Mouse (Mus musculus) hindbrain, embryonic 10.5 days (tissue): ENCODE measurements around the gene Rbm12b1. TPM values are rescaled to one million over a fixed set of nuclear protein-coding genes. Genes with fewer than 3 reads are reported as not detected.
"Not testable (repeated sequence)": the region's sequence is repeated elsewhere in the genome, so short reads cannot be mapped to it uniquely, and the experiment has no call there.

ENCODE experiments used
- DNase-seq: peaks from one replicate; pipeline ENCODE4 v3.0.0-alpha.2; 2017; ENCODE audit warnings: low spot score
- H3K27ac ChIP-seq: fragments of 300-500 bp; sonication (generic); 2 replicates; pipeline ENCODE4 v1.5.1; 2016; ENCODE audit warnings: mild to moderate bottlenecking, moderate library complexity
- H3K27me3 ChIP-seq: fragments of 300-500 bp; sonication (generic); 2 replicates; pipeline ENCODE4 v1.6.1; 2016; ENCODE audit warnings: mild to moderate bottlenecking; ENCODE audit not compliant: poor library complexity, insufficient read depth, severe bottlenecking
- H3K36me3 ChIP-seq: fragments of 300-500 bp; sonication (generic); 2 replicates; pipeline ENCODE4 v1.6.1; 2016; ENCODE audit warnings: mild to moderate bottlenecking, moderate library complexity
- H3K4me1 ChIP-seq: fragments of 300-500 bp; sonication (generic); replicated peaks from 2 replicates; pipeline ENCODE4 v1.6.1; 2016; ENCODE audit warnings: mild to moderate bottlenecking
- H3K4me3 ChIP-seq: fragments of 300-500 bp; sonication (generic); 2 replicates; pipeline ENCODE4 v1.5.1; 2016; ENCODE audit warnings: mild to moderate bottlenecking, moderate library complexity
- H3K9me3 ChIP-seq: fragments of 300-500 bp; sonication (generic); 2 replicates; pipeline ENCODE4 v1.6.1; 2016; ENCODE audit warnings: mild to moderate bottlenecking, moderate library complexity
- WGBS: fragments of 180-500 bp; shearing (Covaris S2); methylation state at CpG from one replicate; pipeline ENCODE4 v1.1.7; 2016; 5-methylcytosine and 5-hydroxymethylcytosine counted together
- polyA plus RNA-seq: library from polyadenylated mRNA; unstranded; fragments of >200 nt; fragmentation: Nextera tagmentation; extraction: Ambion mirVana; gene quantifications from 2 replicates; pipeline ENCODE4 v1.2.1, GENCODE M21; 2016

Rbm12b1 gene
- 4.8 and 5.3 TPM in 2 replicates for polyA plus RNA-seq

- Histone ChIP-seq H3K4me3 (peak within 1 kb of the TSS; percentile 49), H3K27ac (peak within 1 kb of the TSS; percentile 81)
- 5% methylated on average over 19 of the region's 32 CpGs for WGBS
- not testable (repeated sequence) for H3K27me3 ChIP-seq, H3K36me3 ChIP-seq, H3K9me3 ChIP-seq, H3K4me1 ChIP-seq
- DNase-seq: peak; percentile 78
Measured at GRCm38 (mm10) chr4:12140141-12140567, at the start of gene Rbm12b1. Gene Rbm12b1, plus strand, starts transcription at chr4:12140264.

GRCm38 (mm10) chr4:12140592-12141062 is 563 bp downstream of the Rbm12b1 start:
- H3K9me3 ChIP-seq, H3K4me1 ChIP-seq, DNase-seq, H3K27ac ChIP-seq, H3K27me3 ChIP-seq, H3K36me3 ChIP-seq: not testable (repeated sequence)
- 22% methylated on average over 26 of the region's 40 CpGs for WGBS
- peak overlapping the region; percentile 47 for H3K4me3 ChIP-seq

GRCm38 (mm10) chr4:12141516-12141915 is 1.5 kb downstream of the Rbm12b1 start:
- not testable (repeated sequence) for H3K27ac ChIP-seq, H3K4me3 ChIP-seq, H3K27me3 ChIP-seq, H3K4me1 ChIP-seq, DNase-seq
- Histone ChIP-seq H3K9me3 (peaks cover 15% of the 10 kb centered on the region), H3K36me3 (peaks cover 13% of the 10 kb centered on the region)
- WGBS: 92% methylated on average over 7 of the region's 7 CpGs

- Histone ChIP-seq H3K4me1 (no peaks in the 10 kb centered on the region), H3K27ac (no peak overlapping the region), H3K27me3 (no peaks in the 10 kb centered on the region), H3K36me3 (peaks cover 56% of the 10 kb centered on the region), H3K4me3 (no peak overlapping the region), H3K9me3 (peaks cover 16% of the 10 kb centered on the region)
- DNase-seq: no peak
Measured at GRCm38 (mm10) chr4:12147660-12148059, 7.6 kb downstream of the Rbm12b1 start.

- 20% methylated on average over 9 of the region's 9 CpGs for WGBS
Measured at GRCm38 (mm10) chr4:12170986-12171317, 30.9 kb downstream of the Rbm12b1 start.

GRCm38 (mm10) chr4:12171318-12172091 is 31.4 kb downstream of the Rbm12b1 start, which contains the start of gene Fam92a:
Gene Fam92a, minus strand, starts transcription at chr4:12172015.
- under 1% methylated on average over 74 of the region's 74 CpGs for WGBS
- H3K36me3 ChIP-seq: peaks cover 23% of the 10 kb centered on the region
- DNase-seq: peak; percentile 82
- peak within 1 kb of the TSS; percentile 98 for H3K27ac ChIP-seq
- peaks cover 9% of the 10 kb centered on the region for H3K4me1 ChIP-seq
- H3K4me3 ChIP-seq: peak within 1 kb of the TSS; percentile 86
- 0 out of 2 replicates have a peak, but pooled peaks cover 5% of the 10 kb centered on the region for H3K9me3 ChIP-seq
- no peaks in the 10 kb centered on the region for H3K27me3 ChIP-seq

More at GRCm38 (mm10) chr4:12170986-12171317, 30.9 kb downstream of the Rbm12b1 start:
- peaks cover 28% of the 10 kb centered on the region for H3K36me3 ChIP-seq
- no peaks in the 10 kb centered on the region for H3K27me3 ChIP-seq
- peak overlapping the region; percentile 98 for H3K27ac ChIP-seq
- peak overlapping the region; percentile 86 for H3K4me3 ChIP-seq
- DNase-seq: no peak
- peaks cover 9% of the 10 kb centered on the region for H3K4me1 ChIP-seq
- H3K9me3 ChIP-seq: 0 out of 2 replicates have a peak, but pooled peaks cover 5% of the 10 kb centered on the region

- Histone ChIP-seq H3K4me1 (no peaks in the 10 kb centered on the region), H3K27ac (no peak overlapping the region), H3K27me3 (no peaks in the 10 kb centered on the region), H3K36me3 (no peaks in the 10 kb centered on the region), H3K9me3 (no peaks in the 10 kb centered on the region), H3K4me3 (no peak overlapping the region)
- no peak for DNase-seq
- WGBS: 88% methylated on average over 10 of the region's 10 CpGs
Measured at GRCm38 (mm10) chr4:12178992-12179391, 38.9 kb downstream of the Rbm12b1 start.

Other genes starting within 250 kb of the Rbm12b1 start
- 0.18 and 0.27 TPM in 2 replicates for gene Gm10604, start 159.0 kb upstream of the Rbm12b1 start, polyA plus RNA-seq
- 9.1 and 14.8 TPM in 2 replicates for gene Rbm12b2, start 50.8 kb upstream of the Rbm12b1 start, polyA plus RNA-seq
- gene Fam92a, start 31.8 kb downstream of the Rbm12b1 start, polyA plus RNA-seq: 77.6 and 82.9 TPM in 2 replicates